Mouse (Mus musculus) embryonic facial prominence, embryonic 11.5 days (tissue): Measurements from ENCODE around the gene Akip1. TPM values are rescaled to one million over a fixed set of nuclear protein-coding genes. Genes with fewer than 3 reads are reported as not detected.

Experiments used
- ATAC-seq: fragments of 200-750 bp; cut with Nextera tagmentation; replicated peaks from 2 replicates; pipeline ENCODE4 v1.8.0; 2017; ENCODE audit warnings: low read depth; ENCODE audit not compliant: insufficient number of reproducible peaks, low FRiP score, low TSS enrichment
- DNase-seq: peaks from one replicate; pipeline ENCODE4 v3.0.0-alpha.2; 2015; ENCODE audit warnings: low spot score
- H3K27ac ChIP-seq: fragments of 300-500 bp; sonication (generic); replicated peaks from 2 replicates; pipeline ENCODE4 v1.5.1; 2014; ENCODE audit warnings: mild to moderate bottlenecking, low read depth, low read length, control low read depth
- H3K27me3 ChIP-seq: fragments of 300-500 bp; sonication (generic); 2 replicates; pipeline ENCODE4 v1.6.1; 2014; ENCODE audit warnings: mild to moderate bottlenecking, low read length, moderate library complexity, mixed read lengths; ENCODE audit not compliant: control insufficient read depth, insufficient read depth
- H3K36me3 ChIP-seq: fragments of 300-500 bp; sonication (generic); replicated peaks from 2 replicates; pipeline ENCODE4 v1.6.1; 2014; ENCODE audit warnings: low read depth, mild to moderate bottlenecking, low read length, moderate library complexity, mixed read lengths; ENCODE audit not compliant: control insufficient read depth, insufficient read depth
- H3K4me1 ChIP-seq: fragments of 300-500 bp; sonication (generic); 2 replicates; pipeline ENCODE4 v1.6.1; 2014; ENCODE audit warnings: low read length, mixed read lengths; ENCODE audit not compliant: control insufficient read depth, insufficient read depth
- H3K4me2 ChIP-seq: fragments of 300-500 bp; sonication (generic); 2 replicates; pipeline ENCODE4 v1.6.1; 2014; ENCODE audit warnings: low read depth, mild to moderate bottlenecking, control low read depth, low read length, moderate library complexity
- H3K4me3 ChIP-seq: fragments of 300-500 bp; sonication (generic); 2 replicates; pipeline ENCODE4 v1.5.1; 2014; ENCODE audit warnings: low read depth, low read length, control low read depth
- H3K9ac ChIP-seq: fragments of 300-500 bp; sonication (generic); replicated peaks from 2 replicates; pipeline ENCODE4 v1.6.1; 2014; ENCODE audit warnings: mild to moderate bottlenecking, control low read depth, low read length
- H3K9me3 ChIP-seq: fragments of 300-500 bp; sonication (generic); replicated peaks from 2 replicates; pipeline ENCODE4 v1.6.1; 2016; ENCODE audit warnings: mild to moderate bottlenecking, low read length, inconsistent platforms, mixed read lengths; ENCODE audit not compliant: control insufficient read depth
- WGBS: fragments of 180-500 bp; shearing (Covaris S2); extraction: QIAGEN DNeasy Blood & Tissue Kit; methylation state at CpG from one replicate; pipeline ENCODE4 v1.1.7; 2014; 5-methylcytosine and 5-hydroxymethylcytosine counted together
- polyA plus RNA-seq: library from polyadenylated mRNA; unstranded; fragments of >200 nt; fragmentation: Nextera tagmentation; extraction: Ambion mirVana; gene quantifications from 2 replicates; pipeline ENCODE4 v1.2.1, GENCODE M21; 2014

The Akip1 gene
- polyA plus RNA-seq, 1 experiment from 2014 or later = 25.1 TPM

GRCm38 (mm10) chr7:109734806-109735205 is 31.3 kb downstream of the Akip1 start:
- Histone ChIP-seq H3K9me3 (no peaks in the 10 kb centered on the region), H3K4me1 (no peaks in the 10 kb centered on the region), H3K9ac (no peak overlapping the region), H3K27ac (no peak overlapping the region), H3K27me3 (no peaks in the 10 kb centered on the region), H3K4me2 (no peak overlapping the region), H3K36me3 (no peaks in the 10 kb centered on the region), H3K4me3 (no peak overlapping the region)
- no peak for ATAC-seq
- DNase-seq = no peak
- WGBS = 89% methylated on average over 4 of the region's 4 CpGs

DNA sequence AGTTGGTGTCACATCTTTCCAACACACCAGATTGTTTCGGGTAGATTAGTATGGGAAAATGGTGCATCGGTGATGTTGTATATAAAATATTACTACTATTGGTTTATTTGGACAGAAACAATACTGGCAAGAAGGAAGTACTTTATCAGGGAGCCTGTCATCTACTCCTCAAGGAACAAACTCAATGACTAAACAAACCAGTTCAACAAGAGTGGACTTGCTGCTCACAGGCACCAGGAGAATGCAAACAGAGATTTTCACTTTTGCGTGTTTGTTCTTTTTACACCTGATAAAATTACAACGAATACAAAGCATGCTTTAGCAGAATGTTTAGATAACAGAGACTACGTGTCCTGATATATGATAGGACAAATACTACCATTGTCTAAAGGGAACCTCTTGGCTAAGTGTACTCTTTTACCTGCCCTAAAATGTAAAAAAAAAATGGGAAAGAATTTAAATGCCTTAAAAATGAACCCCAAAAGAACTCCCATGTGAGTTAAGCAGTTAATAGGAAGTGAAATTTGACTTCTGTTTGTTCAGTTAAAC is 36.4 kb downstream of the Akip1 start:
- Histone ChIP-seq H3K9me3 (no peaks in the 10 kb centered on the region), H3K27me3 (no peaks in the 10 kb centered on the region), H3K27ac (no peak overlapping the region), H3K4me2 (no peak overlapping the region), H3K36me3 (no peaks in the 10 kb centered on the region), H3K9ac (no peak overlapping the region), H3K4me3 (no peak overlapping the region), H3K4me1 (no peaks in the 10 kb centered on the region)
- WGBS = 79% methylated on average over 5 of the region's 5 CpGs
- ATAC-seq = no peak
- peak; percentile 7 for DNase-seq

DNA sequence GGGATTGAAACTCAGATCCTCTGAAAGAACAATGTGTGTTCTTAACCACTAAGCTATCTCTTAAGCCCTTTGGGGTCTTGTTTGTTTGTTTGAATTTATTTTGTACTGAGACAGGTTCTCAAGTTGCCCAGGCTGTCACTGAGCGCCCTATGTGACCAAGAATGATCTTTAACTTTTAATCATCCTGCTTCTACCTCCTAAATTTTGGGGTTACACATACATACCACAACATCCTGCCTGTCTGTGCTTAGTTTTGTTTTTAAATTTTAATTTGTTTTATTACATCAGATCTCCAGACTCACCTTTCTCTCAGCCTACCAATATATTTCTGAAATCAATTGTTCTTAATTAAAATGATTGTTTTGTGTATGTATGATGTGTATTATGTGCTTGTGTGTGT is 37.6 kb downstream of the Akip1 start:
- WGBS = 81% methylated on average over 1 of the region's 1 CpGs
- Histone ChIP-seq H3K4me3 (no peak overlapping the region), H3K36me3 (no peaks in the 10 kb centered on the region), H3K27ac (no peak overlapping the region), H3K9ac (no peak overlapping the region), H3K4me2 (no peak overlapping the region), H3K9me3 (no peaks in the 10 kb centered on the region), H3K27me3 (no peaks in the 10 kb centered on the region), H3K4me1 (no peaks in the 10 kb centered on the region)
- no peak for DNase-seq
- no peak for ATAC-seq

GRCm38 (mm10) chr7:109741703-109742102 is 38.2 kb downstream of the Akip1 start:
- DNase-seq (no peak), ATAC-seq (no peak)
- H3K4me3 ChIP-seq = no peak overlapping the region
- H3K4me2 ChIP-seq = no peak overlapping the region
- no peaks in the 10 kb centered on the region for H3K36me3 ChIP-seq
- no peak overlapping the region for H3K27ac ChIP-seq
- H3K9me3 ChIP-seq = no peaks in the 10 kb centered on the region
- WGBS = 88% methylated on average over 4 of the region's 4 CpGs
- no peaks in the 10 kb centered on the region for H3K27me3 ChIP-seq
- no peak overlapping the region for H3K9ac ChIP-seq
- H3K4me1 ChIP-seq = no peaks in the 10 kb centered on the region

DNA sequence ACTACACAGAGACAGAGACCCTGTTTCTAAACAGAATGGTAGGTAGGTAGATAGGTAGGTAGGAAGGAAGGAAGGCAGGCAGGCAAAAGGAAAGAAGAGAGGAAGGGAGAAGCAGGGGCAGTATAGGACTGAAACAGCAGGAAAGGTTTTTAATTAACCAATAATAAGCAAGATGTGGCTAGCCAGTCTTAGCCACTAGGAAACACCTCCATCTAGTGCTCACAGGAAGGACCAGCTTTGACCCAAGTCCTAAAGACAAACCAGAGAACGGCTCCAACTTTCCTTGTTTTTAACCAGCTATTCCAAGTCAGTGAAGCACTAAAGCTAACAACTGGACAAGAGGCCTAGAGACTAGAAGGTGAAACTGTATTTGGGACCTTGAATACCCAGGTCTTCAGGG is 44.3 kb downstream of the Akip1 start:
- WGBS = 57% methylated on average over 1 of the region's 1 CpGs
- Histone ChIP-seq H3K4me1 (no peaks in the 10 kb centered on the region), H3K9ac (no peak overlapping the region), H3K4me3 (no peak overlapping the region), H3K27me3 (no peaks in the 10 kb centered on the region), H3K4me2 (no peak overlapping the region), H3K9me3 (no peaks in the 10 kb centered on the region), H3K36me3 (no peaks in the 10 kb centered on the region), H3K27ac (no peak overlapping the region)
- DNase-seq (no peak), ATAC-seq (no peak)

DNA sequence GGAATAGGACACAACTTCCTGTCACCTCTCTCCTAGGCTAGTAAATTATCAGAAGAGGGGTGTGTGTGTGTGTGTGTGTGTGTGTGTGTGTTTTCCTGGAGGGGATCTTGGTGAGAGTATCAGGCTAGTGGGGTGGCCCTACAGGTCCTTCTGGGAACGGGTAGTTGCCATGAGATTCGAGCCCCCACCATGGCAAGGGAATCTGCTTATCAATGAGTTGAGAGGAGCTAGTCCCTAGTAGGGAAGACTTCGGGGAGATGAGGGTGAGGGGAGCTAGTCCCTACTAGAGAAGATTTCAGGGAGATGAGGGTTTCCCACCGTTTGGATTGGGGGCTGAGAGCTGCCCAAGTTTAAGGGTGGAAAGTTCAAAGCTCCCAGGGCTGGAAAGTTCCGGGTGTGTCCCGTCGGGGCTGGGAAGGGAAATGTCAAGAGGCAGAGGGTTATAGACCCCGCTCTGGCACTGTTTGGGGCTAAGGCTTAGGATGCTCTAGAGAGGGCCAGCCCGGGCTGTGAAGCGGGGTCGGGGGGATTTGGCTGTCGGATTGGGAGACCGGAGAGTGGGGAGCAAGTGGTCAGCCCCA is 48.0 kb downstream of the Akip1 start:
- DNase-seq (no peak), ATAC-seq (peak; percentile 73; the same call in 1 of the 2 replicates)
- Histone ChIP-seq H3K4me1 (no peaks in the 10 kb centered on the region), H3K27me3 (no peaks in the 10 kb centered on the region), H3K4me2 (peak overlapping the region; percentile 90), H3K9me3 (no peaks in the 10 kb centered on the region), H3K36me3 (no peaks in the 10 kb centered on the region), H3K9ac (peak overlapping the region; percentile 89), H3K4me3 (peak overlapping the region; percentile 82), H3K27ac (no peak overlapping the region)
- 3% methylated on average over 13 of the region's 13 CpGs for WGBS

DNA sequence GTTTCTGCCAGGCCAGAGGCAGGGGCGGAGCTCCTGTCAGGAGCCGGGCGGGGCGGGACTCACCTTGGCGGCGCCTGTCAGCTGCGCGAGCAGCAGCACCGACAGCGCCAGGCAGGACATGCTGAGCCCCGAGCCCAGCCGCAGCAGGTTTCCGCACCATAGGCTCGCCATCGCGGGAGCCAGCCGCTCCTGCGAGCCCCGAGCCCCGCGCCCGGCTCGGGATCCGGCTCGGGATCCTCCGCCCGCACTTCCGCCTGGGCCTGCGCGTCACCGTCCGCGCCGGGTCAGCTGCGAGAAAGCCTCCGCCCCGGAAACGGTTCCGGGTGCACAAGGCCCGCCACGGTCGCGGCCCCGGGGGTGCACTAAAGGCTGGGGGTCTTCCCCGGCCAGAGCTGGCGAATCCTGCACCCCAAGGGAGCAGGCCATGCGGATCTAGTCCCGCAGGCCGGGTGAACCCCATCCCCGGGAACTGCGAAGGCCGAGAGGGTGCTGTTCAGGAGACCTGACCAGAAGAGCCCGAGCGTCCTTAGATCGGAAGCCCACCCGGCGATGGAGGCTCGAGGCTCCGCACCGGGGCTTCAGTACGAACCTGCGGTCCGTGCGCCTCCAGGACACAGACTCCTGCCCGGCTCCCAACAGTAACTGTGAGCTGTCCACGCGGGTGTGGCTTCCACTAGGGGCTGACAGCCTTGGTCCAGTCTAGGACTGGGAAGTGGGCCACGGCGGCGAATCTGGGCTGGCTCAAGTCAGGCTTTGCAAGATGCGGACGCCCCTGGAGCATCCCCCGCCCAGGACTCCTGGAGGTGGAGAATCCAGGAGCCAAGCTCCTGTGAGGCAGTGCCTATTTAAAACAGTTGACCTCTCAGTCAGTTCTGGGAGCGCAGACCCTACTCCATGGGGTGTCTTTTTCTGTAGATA is 48.8 kb downstream of the Akip1 start, which contains the start of gene Tmem9b:
Gene Tmem9b (minus strand): TSS at position 868 of the 918 bp plus-strand sequence.
- WGBS = under 1% methylated on average over 72 of the region's 74 CpGs
- Histone ChIP-seq H3K36me3 (no peaks in the 10 kb centered on the region), H3K9me3 (no peaks in the 10 kb centered on the region), H3K27me3 (no peaks in the 10 kb centered on the region), H3K9ac (peak within 1 kb of the TSS; percentile 89), H3K4me3 (peak within 1 kb of the TSS; percentile 82), H3K4me1 (no peaks in the 10 kb centered on the region), H3K4me2 (peak within 1 kb of the TSS; percentile 90), H3K27ac (peak within 1 kb of the TSS; percentile 43; the same call in 1 of the 2 replicates)
- peak; percentile 87 for ATAC-seq
- DNase-seq = peak; percentile 81

- Histone ChIP-seq H3K9me3 (no peaks in the 10 kb centered on the region), H3K4me2 (no peak overlapping the region), H3K9ac (no peak overlapping the region), H3K36me3 (no peaks in the 10 kb centered on the region), H3K4me1 (no peaks in the 10 kb centered on the region), H3K27me3 (no peaks in the 10 kb centered on the region), H3K27ac (no peak overlapping the region), H3K4me3 (no peak overlapping the region)
- 88% methylated on average over 8 of the region's 8 CpGs for WGBS
- ATAC-seq (no peak), DNase-seq (no peak)
These were observed 50.5 kb downstream of the Akip1 start for GRCm38 (mm10) chr7:109754034-109754433.
